Mouse (Mus musculus) megakaryocyte, embryonic 14.5 days (primary cell): ENCODE measurements around the gene Matn3.

Experiments used
- FLI1 ChIP-seq: IDR thresholded peaks from 2 replicates; pipeline ENCODE4 v1.6.1; 2012; ENCODE audit warnings: low read length, inconsistent platforms, mixed read lengths
- GATA1 ChIP-seq: IDR thresholded peaks from 3 replicates; pipeline ENCODE4 v1.6.1; 2012; ENCODE audit warnings: mixed read lengths, low read length, inconsistent platforms, borderline replicate concordance

DNA sequence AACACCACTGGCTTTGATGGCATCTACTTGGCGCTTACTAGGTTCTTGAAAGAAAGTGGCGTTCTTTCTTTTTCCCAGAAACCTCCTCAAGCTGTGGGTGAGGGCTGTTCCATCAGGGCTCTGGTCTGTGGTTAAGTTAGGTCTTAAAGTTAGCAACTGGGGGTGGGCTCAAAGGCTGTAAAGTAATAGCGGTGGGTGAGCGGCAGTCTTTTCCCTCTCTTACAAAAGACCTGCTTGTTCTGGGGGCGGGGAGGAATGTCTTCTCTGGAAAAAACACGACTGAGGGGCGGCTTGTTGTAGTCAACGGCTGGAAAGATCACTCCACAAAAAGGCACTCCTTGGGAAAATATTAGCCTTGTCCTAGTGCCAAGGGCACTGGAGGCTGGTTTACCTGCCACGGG, 6.4 kb downstream of the Matn3 start:
- no peak for TF ChIP-seq GATA1
- TF ChIP-seq FLI1 = no peak
